Mouse (Mus musculus) heart, postnatal 0 days (tissue): Measurements from ENCODE around the gene Papola. TPM values are rescaled to one million over a fixed set of nuclear protein-coding genes. Genes with fewer than 3 reads are reported as not detected.

Experiments used
- ATAC-seq: fragments of 200-750 bp; cut with Nextera tagmentation; 2 replicates; pipeline ENCODE4 v1.8.0; 2017; ENCODE audit warnings: low read depth, moderate number of reproducible peaks, moderate library complexity; ENCODE audit not compliant: insufficient read depth
- DNase-seq: peaks from one replicate; pipeline ENCODE4 v3.0.0-alpha.2; 2016; ENCODE audit warnings: low spot score
- H3K27ac ChIP-seq: fragments of 300-500 bp; sonication (generic); 2 replicates; pipeline ENCODE4 v1.5.1; 2014; ENCODE audit warnings: low read depth, mild to moderate bottlenecking
- H3K27me3 ChIP-seq: fragments of 300-500 bp; sonication (generic); 2 replicates; pipeline ENCODE4 v1.6.1; 2014; ENCODE audit warnings: low read length, mixed read lengths; ENCODE audit not compliant: control insufficient read depth, insufficient read depth
- H3K36me3 ChIP-seq: fragments of 300-500 bp; sonication (generic); replicated peaks from 2 replicates; pipeline ENCODE4 v1.6.1; 2014; ENCODE audit warnings: low read length, mixed read lengths; ENCODE audit not compliant: control insufficient read depth, insufficient read depth
- H3K4me1 ChIP-seq: fragments of 300-500 bp; sonication (generic); 2 replicates; pipeline ENCODE4 v1.6.1; 2014; ENCODE audit warnings: antibody characterized with exemption; ENCODE audit not compliant: control insufficient read depth, insufficient read depth
- H3K4me2 ChIP-seq: fragments of 300-500 bp; sonication (generic); 2 replicates; pipeline ENCODE4 v1.6.1; 2014; ENCODE audit warnings: low read depth, mild to moderate bottlenecking, low read length, moderate library complexity
- H3K4me3 ChIP-seq: fragments of 300-500 bp; sonication (generic); 2 replicates; pipeline ENCODE4 v1.5.1; 2014; ENCODE audit warnings: low read depth, low read length
- H3K9ac ChIP-seq: fragments of 300-500 bp; sonication (generic); replicated peaks from 2 replicates; pipeline ENCODE4 v1.6.1; 2014; ENCODE audit warnings: low read depth, low read length, mixed read lengths
- H3K9me3 ChIP-seq: fragments of 300-500 bp; sonication (generic); replicated peaks from 2 replicates; pipeline ENCODE4 v1.6.1; 2016; ENCODE audit warnings: low read length; ENCODE audit not compliant: control insufficient read depth
- CTCF ChIP-seq: IDR thresholded peaks from 2 replicates; pipeline ENCODE4 v1.5.1; 2016; ENCODE audit warnings: antibody characterized with exemption, control low read depth, low read depth
- EP300 ChIP-seq: IDR thresholded peaks from 2 replicates; pipeline ENCODE4 v1.6.1; 2016; ENCODE audit warnings: antibody characterized with exemption, low read depth
- WGBS: fragments of 180-500 bp; shearing (Covaris S2); extraction: QIAGEN DNeasy Blood & Tissue Kit; methylation state at CpG from one replicate; pipeline ENCODE4 v1.1.7; 2014; 5-methylcytosine and 5-hydroxymethylcytosine counted together
- polyA plus RNA-seq: library from polyadenylated mRNA; unstranded; fragments of >200 nt; fragmentation: Nextera tagmentation; extraction: Ambion mirVana; gene quantifications from 2 replicates; pipeline ENCODE4 v1.2.1, GENCODE M21; 2015
- total RNA-seq: library from RNA; depleted of rRNA; stranded (reverse); fragments of >200 nt; gene quantifications from 2 replicates; pipeline ENCODE4 v1.2.3, GENCODE M21; 2014; ENCODE audit warnings: low replicate concordance; rRNA removed

Papola gene
- total RNA-seq (78.4 and 110 TPM in 2 replicates), polyA plus RNA-seq (118 and 124 TPM in 2 replicates)

- 0% methylated on average over 75 of the region's 85 CpGs for WGBS
- peak; percentile 90 for ATAC-seq
- H3K9ac ChIP-seq: peak within 1 kb of the TSS; percentile 98
- H3K27ac ChIP-seq: peak within 1 kb of the TSS; percentile 100
- H3K4me1 ChIP-seq: peaks cover 11% of the 10 kb centered on the region; the same call in 1 of the 2 replicates
- H3K9me3 ChIP-seq: no peaks in the 10 kb centered on the region
- no peaks in the 10 kb centered on the region for H3K27me3 ChIP-seq
- H3K4me2 ChIP-seq: peak within 1 kb of the TSS; percentile 72
- no peaks in the 10 kb centered on the region for H3K36me3 ChIP-seq
- DNase-seq: peak; percentile 91
- H3K4me3 ChIP-seq: peak within 1 kb of the TSS; percentile 100
- no peak for TF ChIP-seq CTCF
- TF ChIP-seq EP300: no peak
These were observed at the start of gene Papola for GRCm38 (mm10) chr12:105784196-105784999. Papola (plus strand) TSS chr12:105784694.

- H3K4me1 ChIP-seq: no peaks in the 10 kb centered on the region
- H3K4me3 ChIP-seq: no peak overlapping the region
- no peak overlapping the region for H3K27ac ChIP-seq
- no peak overlapping the region for H3K4me2 ChIP-seq
- no peak for TF ChIP-seq CTCF
- no peak for TF ChIP-seq EP300
- 73% methylated on average over 7 of the region's 7 CpGs for WGBS
- H3K9me3 ChIP-seq: no peaks in the 10 kb centered on the region
- DNase-seq (no peak), ATAC-seq (no peak)
- no peaks in the 10 kb centered on the region for H3K27me3 ChIP-seq
- H3K9ac ChIP-seq: no peak overlapping the region
- H3K36me3 ChIP-seq: no peaks in the 10 kb centered on the region
These were observed 49.1 kb upstream of the Papola start for GRCm38 (mm10) chr12:105735226-105735888.

- ATAC-seq: no peak
- Histone ChIP-seq H3K36me3 (no peaks in the 10 kb centered on the region), H3K4me2 (no peak overlapping the region), H3K27me3 (no peaks in the 10 kb centered on the region), H3K9me3 (no peaks in the 10 kb centered on the region), H3K27ac (no peak overlapping the region), H3K4me3 (no peak overlapping the region), H3K9ac (no peak overlapping the region), H3K4me1 (no peaks in the 10 kb centered on the region)
- TF ChIP-seq CTCF (no peak), EP300 (no peak)
- no peak for DNase-seq
- 76% methylated on average over 6 of the region's 6 CpGs for WGBS
These were observed 48.6 kb upstream of the Papola start for GRCm38 (mm10) chr12:105735889-105736251.

GRCm38 (mm10) chr12:105738316-105739096 is 46.0 kb upstream of the Papola start:
- WGBS: 56% methylated on average over 15 of the region's 15 CpGs
- Histone ChIP-seq H3K4me1 (no peaks in the 10 kb centered on the region), H3K36me3 (no peaks in the 10 kb centered on the region), H3K9ac (no peak overlapping the region), H3K4me3 (no peak overlapping the region), H3K27me3 (no peaks in the 10 kb centered on the region), H3K9me3 (no peaks in the 10 kb centered on the region), H3K27ac (no peak overlapping the region), H3K4me2 (no peak overlapping the region)
- TF ChIP-seq EP300 (no peak), CTCF (no peak)
- no peak for DNase-seq
- no peak for ATAC-seq

GRCm38 (mm10) chr12:105739656-105740055 is 44.8 kb upstream of the Papola start:
- no peak overlapping the region for H3K27ac ChIP-seq
- H3K4me3 ChIP-seq: no peak overlapping the region
- no peaks in the 10 kb centered on the region for H3K27me3 ChIP-seq
- no peak for ATAC-seq
- TF ChIP-seq CTCF (no peak), EP300 (no peak)
- H3K36me3 ChIP-seq: no peaks in the 10 kb centered on the region
- DNase-seq: no peak
- H3K4me2 ChIP-seq: no peak overlapping the region
- no peaks in the 10 kb centered on the region for H3K4me1 ChIP-seq
- WGBS: 90% methylated on average over 8 of the region's 8 CpGs
- H3K9me3 ChIP-seq: no peaks in the 10 kb centered on the region
- H3K9ac ChIP-seq: no peak overlapping the region
